Comparison of ENCODE assay signal across 7 mouse cellular contexts in the genomic region with DNA sequence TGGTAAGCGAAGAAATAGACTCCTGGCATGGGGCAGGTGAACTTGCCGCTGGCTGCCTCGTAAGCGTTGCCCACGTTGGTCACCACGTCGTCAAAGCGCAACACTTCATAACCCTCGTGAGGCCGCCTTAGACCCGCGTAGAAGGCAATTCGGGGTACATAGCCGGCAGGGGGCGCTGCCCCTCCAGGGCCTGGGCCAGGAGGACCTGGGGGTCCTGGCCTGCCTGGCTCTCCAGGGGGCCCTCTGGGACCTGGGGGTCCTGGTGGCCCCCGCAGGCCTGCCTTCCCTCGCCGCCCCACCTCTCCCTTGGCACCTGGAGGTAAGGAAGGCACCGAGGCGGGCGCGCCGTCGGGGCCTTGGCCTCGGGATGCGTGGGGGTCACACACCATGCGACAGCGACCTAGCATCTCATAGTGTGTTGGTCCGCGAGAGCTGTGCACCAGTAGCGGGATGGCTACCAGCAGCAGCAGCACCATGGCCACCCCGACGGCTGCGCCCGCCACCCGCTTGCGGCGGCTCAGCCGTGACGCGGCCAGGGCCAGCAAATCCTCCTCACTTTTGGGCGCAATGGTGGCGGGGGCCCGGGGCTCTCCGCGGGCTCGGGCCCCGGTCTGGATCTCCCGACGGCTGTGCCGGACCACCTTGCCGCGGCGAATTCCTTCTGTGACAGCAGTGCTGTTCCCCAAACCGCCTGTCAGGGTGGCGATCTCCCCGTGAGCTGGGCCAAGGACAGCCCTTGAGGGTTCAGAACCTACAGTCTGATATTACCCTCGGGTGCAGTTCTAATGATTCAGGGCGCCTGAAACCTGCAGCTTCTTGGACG. TPM values are rescaled to one million over a fixed set of nuclear protein-coding genes. Genes with fewer than 3 reads are reported as not detected.
A peak's percentile ranks its signal among the peaks of the same experiment; 100 is the strongest.
DNase-seq lines count a peak whose midpoint lies in the region; ATAC-seq and TF ChIP-seq lines count a peak whose summit lies in the region.

TSS of gene C1ql4 (minus strand) at position 565 of the 823 bp plus-strand sequence.

- no peak within 1 kb of the TSS for H3K27ac ChIP-seq in forebrain, embryonic 15.5 days (replicated peaks)
- H3K27ac ChIP-seq in limb, embryonic 14.5 days (replicated peaks; ENCODE audit: low read depth, low read length), result no peak within 1 kb of the TSS
- no peak within 1 kb of the TSS for H3K27ac ChIP-seq in neural tube, embryonic 13.5 days (replicated peaks)

- no peak for TF ChIP-seq POLR2A in limb, embryonic 14.5 days (IDR thresholded peaks at IDR 0.05; ENCODE audit: borderline replicate concordance, extremely low read depth, insufficient read depth, insufficient read length)

- DNase-seq in B cell, adult 2 months, result peak; percentile 70 to 73
- DNase-seq in CD4-positive helper T cell, adult 2 months (ENCODE audit: low read depth, low spot score), result peak; percentile 41
- DNase-seq in limb, embryonic 14.5 days (ENCODE audit: low spot score), result no peak
- no peak for DNase-seq in left cerebral cortex, postnatal 10 days (ENCODE audit: extremely low spot score in 1 of 2, low spot score in 2 of 2)

- H3K9me3 ChIP-seq in forebrain, embryonic 15.5 days, result no peaks in the 10 kb centered on the region
- H3K9me3 ChIP-seq in limb, embryonic 14.5 days (ENCODE audit: control insufficient read depth, low read length), result no peaks in the 10 kb centered on the region
- H3K9me3 ChIP-seq in neural tube, embryonic 13.5 days, result no peaks in the 10 kb centered on the region

- peak within 1 kb of the TSS; percentile 20; the same call in 1 of the 2 replicates for H3K9ac ChIP-seq in forebrain, embryonic 15.5 days (replicated peaks)
- H3K9ac ChIP-seq in limb, embryonic 14.5 days (ENCODE audit: low read depth, low read length, severe bottlenecking), result peak within 1 kb of the TSS; percentile 21; the same call in 1 of the 2 replicates
- peak within 1 kb of the TSS; percentile 38; the same call in 1 of the 2 replicates for H3K9ac ChIP-seq in neural tube, embryonic 13.5 days

- peak within 1 kb of the TSS; percentile 27 for H3K4me3 ChIP-seq in forebrain, embryonic 15.5 days
- H3K4me3 ChIP-seq in limb, embryonic 14.5 days (replicated peaks; ENCODE audit: low read length), result peak within 1 kb of the TSS; percentile 29
- H3K4me3 ChIP-seq in neural tube, embryonic 13.5 days, result peak within 1 kb of the TSS; percentile 27

- 0 out of 2 replicates have a peak, but pooled peaks cover under 1% of the 10 kb centered on the region for H3K36me3 ChIP-seq in forebrain, embryonic 15.5 days
- peaks cover 9% of the 10 kb centered on the region for H3K36me3 ChIP-seq in limb, embryonic 14.5 days (ENCODE audit: control insufficient read depth, insufficient read depth, low read length)
- no peaks in the 10 kb centered on the region for H3K36me3 ChIP-seq in neural tube, embryonic 13.5 days

- no peak for ATAC-seq in forebrain, embryonic 15.5 days (replicated peaks)
- no peak for ATAC-seq in limb, embryonic 14.5 days (ENCODE audit: low FRiP score, low read depth)
- no peak for ATAC-seq in neural tube, embryonic 13.5 days (ENCODE audit: low read depth)
- ATAC-seq in megakaryocyte-erythroid progenitor cell, adult 5-6 weeks (replicated peaks; ENCODE audit: low FRiP score, low TSS enrichment, poor library complexity, severe bottlenecking), result no peak

- intact Hi-C loops in left cerebral cortex, postnatal 10 days (cut with DNase I), result loop anchor here (5.0 kb wide), 1 partner anchor 110 kb away; no protein-coding TSS in a partner anchor

- WGBS in forebrain, embryonic 15.5 days, result 7% methylated on average over 60 of the region's 60 CpGs
- WGBS in limb, embryonic 14.5 days, result 8% methylated on average over 50 of the region's 60 CpGs
- whole genome bisulfite sequencing in neural tube, embryonic 13.5 days, result 6% methylated on average over 56 of the region's 60 CpGs

- H3K4me1 ChIP-seq in forebrain, embryonic 15.5 days, result peaks cover 16% of the 10 kb centered on the region
- peaks cover 3% of the 10 kb centered on the region; the same call in 1 of the 2 replicates for H3K4me1 ChIP-seq in limb, embryonic 14.5 days (ENCODE audit: control insufficient read depth, insufficient read depth, low read length)
- peaks cover 32% of the 10 kb centered on the region for H3K4me1 ChIP-seq in neural tube, embryonic 13.5 days (replicated peaks)

- H3K4me2 ChIP-seq in forebrain, embryonic 15.5 days (replicated peaks), result peak within 1 kb of the TSS; percentile 41
- H3K4me2 ChIP-seq in limb, embryonic 14.5 days (replicated peaks; ENCODE audit: low read depth, low read length, severe bottlenecking), result peak within 1 kb of the TSS; percentile 46
- peak within 1 kb of the TSS; percentile 49 for H3K4me2 ChIP-seq in neural tube, embryonic 13.5 days

- H3K27me3 ChIP-seq in forebrain, embryonic 15.5 days, result peaks cover 53% of the 10 kb centered on the region
- peaks cover 86% of the 10 kb centered on the region for H3K27me3 ChIP-seq in limb, embryonic 14.5 days (ENCODE audit: control insufficient read depth, insufficient read depth, low read length)
- peaks cover 94% of the 10 kb centered on the region for H3K27me3 ChIP-seq in neural tube, embryonic 13.5 days

RNA-seq across cellular contexts. Expression of gene C1ql4, which starts in this region (rescaled TPM):
- polyA plus RNA-seq in forebrain, embryonic 15.5 days (2015; fragmentation: Nextera tagmentation; extraction: Ambion mirVana), result 0.28 and 0.33 TPM in 2 replicates
- 0.13 TPM in 1 of 2 replicates, not detected in the other for polyA plus RNA-seq in limb, embryonic 14.5 days (2012; rRNA removed)
- polyA plus RNA-seq in limb, embryonic 14.5 days (2014; fragmentation: Nextera tagmentation; extraction: Ambion mirVana), result not detected in 2 replicates
- 2.7 and 3.5 TPM in 2 replicates for polyA plus RNA-seq in neural tube, embryonic 13.5 days (2015; fragmentation: Nextera tagmentation; extraction: Ambion mirVana)
- total RNA-seq in megakaryocyte-erythroid progenitor cell, adult 5-6 weeks (2014; fragmentation: Nextera tagmentation), result not detected in 2 replicates
- not detected in 2 replicates for total RNA-seq in megakaryocyte-erythroid progenitor cell, adult 5-6 weeks (2017)
- not detected for total RNA-seq in left cerebral cortex, postnatal 10 days (2021)

Comparison
In these comparisons a context has a peak if more than half of its experiments do, and no peak if none do; other contexts are left out.
1. DNase-seq: peak in B cell, adult 2 months (2 of 2) and CD4-positive helper T cell, adult 2 months (single experiment); none in limb, embryonic 14.5 days (single experiment) and left cerebral cortex, postnatal 10 days (0 of 2).
2. Peak in every context shown above with its lines, with median percentiles within 50 percentile points of each other: H3K4me2 ChIP-seq, H3K4me3 ChIP-seq and H3K9ac ChIP-seq.